Mouse (Mus musculus) ES-Bruce4 (cell line): ENCODE data around the gene Adamts10.

Source experiments
- CTCF ChIP-seq: IDR thresholded peaks from one replicate; pipeline ENCODE4 v1.8.1; 2011; ENCODE audit warnings: low read depth, low read length
- POLR2A ChIP-seq: IDR thresholded peaks from one replicate; pipeline ENCODE4 v1.8.1; 2011; ENCODE audit warnings: low read length; ENCODE audit not compliant: insufficient read depth

DNA sequence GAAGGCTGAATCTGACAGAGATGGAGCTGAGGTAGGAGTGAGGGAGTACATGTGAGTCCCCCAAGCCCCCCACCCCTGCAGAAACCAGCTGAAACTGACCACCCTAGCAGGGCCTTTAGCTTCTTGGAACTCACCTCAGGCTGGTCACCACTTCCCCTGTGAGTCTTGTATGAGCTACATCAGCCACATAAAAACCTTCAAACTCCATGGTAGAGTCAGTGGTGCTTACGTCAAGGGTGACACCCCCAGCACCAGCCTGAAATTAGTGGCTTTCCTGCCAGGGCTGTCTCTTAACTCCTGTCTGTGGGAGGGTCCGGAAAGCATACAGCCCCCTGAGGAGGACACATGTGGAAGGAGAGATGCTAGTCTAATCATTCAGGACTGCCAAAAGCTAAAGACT lies 32.6 kb upstream of the Adamts10 start:
- TF ChIP-seq CTCF (no peak), POLR2A (no peak)
